ENCODE assay signal across 14 mouse cellular contexts in the genomic region with DNA sequence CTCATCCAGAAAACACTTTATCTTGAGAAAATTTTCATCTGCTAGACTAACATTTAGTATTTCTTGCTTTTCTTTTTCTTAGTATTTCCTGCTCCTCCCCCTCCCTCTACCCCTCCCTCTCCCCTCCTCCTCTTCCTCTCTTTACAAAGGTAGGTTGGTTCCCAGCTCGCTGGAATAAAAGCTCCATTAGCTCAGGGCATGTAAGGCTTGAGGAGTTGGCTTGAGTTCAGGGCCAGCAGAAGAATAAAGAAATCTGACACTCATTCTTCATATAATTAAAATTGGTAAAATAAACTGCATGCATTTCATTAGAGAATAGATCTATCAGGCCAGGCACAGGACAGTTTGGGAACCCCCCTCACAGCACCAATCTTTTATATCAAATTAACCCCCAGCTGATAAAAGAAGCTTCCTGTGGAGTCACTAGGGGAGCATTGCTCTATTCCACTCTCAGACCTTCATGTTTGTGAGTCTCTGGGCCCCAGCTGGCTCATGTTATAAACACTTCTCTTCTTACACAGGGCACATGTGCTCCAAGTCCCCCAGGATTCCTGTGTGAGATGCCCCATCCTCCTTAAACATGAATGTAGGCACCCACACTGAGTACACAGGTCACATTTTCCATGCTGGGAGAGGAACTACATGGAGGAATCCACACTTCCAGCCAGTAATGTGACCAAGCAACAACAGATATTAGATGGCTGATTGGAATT. TPM values are rescaled to one million over a fixed set of nuclear protein-coding genes. Genes with fewer than 3 reads are reported as not detected.
DNase-seq lines count a peak whose midpoint lies in the region; ATAC-seq and TF ChIP-seq lines count a peak whose summit lies in the region.
"Had no signal": no experiment of that assay in that cellular context is flagged by ENCODE, and none has a peak within 500 bp of the region (broad histone marks: within the 10 kb centered on the region; RNA-seq: fewer than 3 reads in every experiment).

No protein-coding gene starts in this region.

- no peak overlapping the region for H3K4me2 ChIP-seq in hindbrain, embryonic 12.5 days (replicated peaks)
- no peak overlapping the region for H3K4me2 ChIP-seq in limb, embryonic 14.5 days (replicated peaks; ENCODE audit: low read depth, low read length, severe bottlenecking)
- H3K4me2 ChIP-seq: embryonic facial prominence, embryonic 12.5 days; limb, embryonic 15.5 days had no signal

- TF ChIP-seq CTCF in lung, adult 2 months (IDR thresholded peaks at IDR 0.05; ENCODE audit: insufficient read depth, low read length), result no peak

- no peak overlapping the region for H3K4me3 ChIP-seq in hindbrain, embryonic 12.5 days
- H3K4me3 ChIP-seq in hindbrain, embryonic 10.5 days, result no peak overlapping the region
- no peak overlapping the region for H3K4me3 ChIP-seq in lung, adult 2 months (replicated peaks; ENCODE audit: extremely low read depth, low read depth, low read length)
- no peak overlapping the region for H3K4me3 ChIP-seq in limb, embryonic 14.5 days (replicated peaks; ENCODE audit: low read length)
- H3K4me3 ChIP-seq: embryonic facial prominence, embryonic 12.5 days; limb, embryonic 15.5 days had no signal

- no peaks in the 10 kb centered on the region for H3K9me3 ChIP-seq in hindbrain, embryonic 12.5 days (replicated peaks)
- no peaks in the 10 kb centered on the region for H3K9me3 ChIP-seq in hindbrain, embryonic 10.5 days
- H3K9me3 ChIP-seq in limb, embryonic 14.5 days (ENCODE audit: control insufficient read depth, low read length), result no peaks in the 10 kb centered on the region
- H3K9me3 ChIP-seq: embryonic facial prominence, embryonic 12.5 days; limb, embryonic 15.5 days had no signal

- 0 out of 2 replicates have a peak overlapping the region, but pooled peaks have one; percentile 4 for H3K27ac ChIP-seq in hindbrain, embryonic 12.5 days
- H3K27ac ChIP-seq in hindbrain, embryonic 10.5 days, result no peak overlapping the region
- H3K27ac ChIP-seq in limb, embryonic 14.5 days (replicated peaks; ENCODE audit: low read depth, low read length), result no peak overlapping the region

- no peaks in the 10 kb centered on the region for H3K36me3 ChIP-seq in hindbrain, embryonic 12.5 days
- H3K36me3 ChIP-seq in hindbrain, embryonic 10.5 days, result no peaks in the 10 kb centered on the region
- no peaks in the 10 kb centered on the region for H3K36me3 ChIP-seq in limb, embryonic 14.5 days (ENCODE audit: control insufficient read depth, insufficient read depth, low read length)
- H3K36me3 ChIP-seq: embryonic facial prominence, embryonic 12.5 days; limb, embryonic 15.5 days had no signal

- peak; percentile 43 to 54 for DNase-seq in cerebellum, postnatal 10 days
- no peak for DNase-seq in cerebellum, postnatal 4 days (ENCODE audit: low spot score in 2 of 2)
- no peak for DNase-seq in hindbrain, embryonic 10.5 days (ENCODE audit: low spot score)
- DNase-seq in lung, postnatal 10 days, result peak; percentile 16
- no peak for DNase-seq in lung, adult 2 months
- DNase-seq in limb, embryonic 14.5 days (ENCODE audit: low spot score), result peak; percentile 14
- DNase-seq in left cerebral cortex, postnatal 4 days, result no peak
- DNase-seq: layer of hippocampus, postnatal 36 days; right cerebral cortex, postnatal 14 days had no signal

- intact Hi-C loops in left cerebral cortex, postnatal 4 days (cut with DNase I), result no loop called here

- no peaks in the 10 kb centered on the region for H3K27me3 ChIP-seq in hindbrain, embryonic 12.5 days
- H3K27me3 ChIP-seq in hindbrain, embryonic 10.5 days (ENCODE audit: insufficient read depth, poor library complexity, severe bottlenecking), result no peaks in the 10 kb centered on the region
- H3K27me3 ChIP-seq in limb, embryonic 14.5 days (ENCODE audit: control insufficient read depth, insufficient read depth, low read length), result no peaks in the 10 kb centered on the region
- H3K27me3 ChIP-seq: CH12.LX; embryonic facial prominence, embryonic 12.5 days; limb, embryonic 15.5 days had no signal

- H3K4me1 ChIP-seq in hindbrain, embryonic 12.5 days, result peaks cover 17% of the 10 kb centered on the region
- H3K4me1 ChIP-seq in hindbrain, embryonic 10.5 days (replicated peaks), result peaks cover 17% of the 10 kb centered on the region
- H3K4me1 ChIP-seq in lung, adult 2 months (ENCODE audit: control insufficient read depth, insufficient read depth, low read length), result no peaks in the 10 kb centered on the region
- peaks cover 18% of the 10 kb centered on the region for H3K4me1 ChIP-seq in limb, embryonic 14.5 days (ENCODE audit: control insufficient read depth, insufficient read depth, low read length)

- no peak overlapping the region for H3K9ac ChIP-seq in hindbrain, embryonic 12.5 days
- H3K9ac ChIP-seq in limb, embryonic 14.5 days (ENCODE audit: low read depth, low read length, severe bottlenecking), result no peak overlapping the region
- H3K9ac ChIP-seq: embryonic facial prominence, embryonic 12.5 days; limb, embryonic 15.5 days had no signal

- peak; percentile 41; the same call in 1 of the 2 replicates for ATAC-seq in hindbrain, embryonic 12.5 days (ENCODE audit: low FRiP score)
- ATAC-seq in limb, embryonic 14.5 days (ENCODE audit: low FRiP score, low read depth), result 0 out of 2 replicates have a peak, but pooled peaks have one; percentile 28
- ATAC-seq: intestine, embryonic 16.5 days had no signal

- WGBS in hindbrain, embryonic 12.5 days, result 15% methylated on average over 1 of the region's 1 CpGs
- whole genome bisulfite sequencing in hindbrain, embryonic 10.5 days, result 28% methylated on average over 1 of the region's 1 CpGs
- WGBS in lung, adult 2 months, result 5% methylated on average over 1 of the region's 1 CpGs
- 12% methylated on average over 1 of the region's 1 CpGs for WGBS in limb, embryonic 14.5 days

- TF ChIP-seq POLR2A in lung, adult 2 months (IDR thresholded peaks at IDR 0.05; ENCODE audit: borderline replicate concordance, extremely low read depth, low read depth, low read length), result no peak
- TF ChIP-seq POLR2A in limb, embryonic 14.5 days (IDR thresholded peaks at IDR 0.05; ENCODE audit: borderline replicate concordance, extremely low read depth, insufficient read depth, insufficient read length), result no peak

RNA-seq across cellular contexts. Expression of gene Plxna2, which starts 29.9 kb away (rescaled TPM):
- polyA plus RNA-seq in hindbrain, embryonic 12.5 days (2016; fragmentation: Nextera tagmentation; extraction: Ambion mirVana), result 27.9 and 32.3 TPM in 2 replicates
- polyA plus RNA-seq in hindbrain, embryonic 10.5 days (2016; fragmentation: Nextera tagmentation; extraction: Ambion mirVana), result 17.5 and 23.9 TPM in 2 replicates
- polyA plus RNA-seq in lung, adult 2 months (2012; rRNA removed), result 12.0 and 12.8 TPM in 2 replicates
- polyA plus RNA-seq in limb, embryonic 14.5 days (2012; rRNA removed), result 10.8 and 11.0 TPM in 2 replicates
- 10.2 and 11.9 TPM in 2 replicates for polyA plus RNA-seq in limb, embryonic 14.5 days (2014; fragmentation: Nextera tagmentation; extraction: Ambion mirVana)
- total RNA-seq in left cerebral cortex, postnatal 4 days (2021), result 100 to 1,000 TPM; 132 to 134 TPM

Comparison
In these comparisons a context has a peak if more than half of its experiments do, and no peak if none do; other contexts are left out.
1. DNase-seq: peak in cerebellum, postnatal 10 days (2 of 2), lung, postnatal 10 days (single experiment) and limb, embryonic 14.5 days (single experiment); none in cerebellum, postnatal 4 days (0 of 2), hindbrain, embryonic 10.5 days (single experiment), lung, adult 2 months (single experiment) and left cerebral cortex, postnatal 4 days (single experiment).